Mouse (Mus musculus) myocyte (in vitro differentiated cells): ENCODE data around the gene Hoxd11.

Source experiments
- CEBPB ChIP-seq: IDR thresholded peaks from 2 replicates; pipeline ENCODE4 v1.6.1; 2011; ENCODE audit warnings: mild to moderate bottlenecking, moderate library complexity; ENCODE audit not compliant: poor library complexity, insufficient read depth, severe bottlenecking
- E2F4 ChIP-seq: IDR thresholded peaks from one replicate; pipeline ENCODE4 v1.6.1; 2011; ENCODE audit warnings: mild to moderate bottlenecking, control low read depth, moderate library complexity; ENCODE audit not compliant: insufficient read depth
- MAX ChIP-seq: IDR thresholded peaks from one replicate; pipeline ENCODE4 v1.6.1; 2011; ENCODE audit warnings: low read depth, mild to moderate bottlenecking, control low read depth
- MYOD1 ChIP-seq, 3 experiments: IDR thresholded peaks; one replicate each; pipeline ENCODE4 v1.6.1; 2011; ENCODE audit warnings: control low read depth in 2 of 3, low read depth in 2 of 3, mild to moderate bottlenecking in 2 of 3, moderate library complexity in 1 of 3; ENCODE audit not compliant: insufficient read length in 2 of 3, control insufficient read depth in 1 of 3
- MYOG ChIP-seq, 3 experiments: IDR thresholded peaks; one replicate each; pipeline ENCODE4 v1.6.1; 2011; ENCODE audit warnings: control low read depth in 2 of 3, low read depth in 2 of 3, mild to moderate bottlenecking in 2 of 3; ENCODE audit not compliant: insufficient read length in 2 of 3, control insufficient read depth in 1 of 3, insufficient read depth in 1 of 3
- POLR2A ChIP-seq: IDR thresholded peaks from one replicate; pipeline ENCODE4 v1.6.1; 2011; ENCODE audit warnings: low read depth, mild to moderate bottlenecking, control low read depth, moderate library complexity; ENCODE audit not compliant: insufficient read length
- POLR2AphosphoS2 ChIP-seq: IDR thresholded peaks from one replicate; pipeline ENCODE4 v1.6.1; 2011; ENCODE audit warnings: low read depth, control low read depth; ENCODE audit not compliant: insufficient read length
- TCF3 ChIP-seq: IDR thresholded peaks from one replicate; pipeline ENCODE4 v1.6.1; 2011; ENCODE audit warnings: low read depth, control low read depth; ENCODE audit not compliant: insufficient read length
- USF1 ChIP-seq: IDR thresholded peaks from one replicate; pipeline ENCODE4 v1.6.1; 2011; ENCODE audit warnings: low read depth, mild to moderate bottlenecking, control low read depth, moderate library complexity

GRCm38 (mm10) chr2:74667842-74668357 lies 11.5 kb upstream of the Hoxd11 start, which contains the start of gene Hoxd13:
- no peak for TF ChIP-seq MAX
- TF ChIP-seq TCF3, result no peak
- TF ChIP-seq POLR2AphosphoS2, result no peak
- no peak for TF ChIP-seq POLR2A
- TF ChIP-seq MYOG (IDR thresholded peaks at IDR 0.05; ENCODE audit: control insufficient read depth in 1 of 3, insufficient read depth in 1 of 3, insufficient read length in 2 of 3, low read depth in 2 of 3), result no peak
- TF ChIP-seq E2F4, result no peak
- TF ChIP-seq CEBPB, result no peak
- TF ChIP-seq MYOD1 (IDR thresholded peaks at IDR 0.05; ENCODE audit: control insufficient read depth in 1 of 3, insufficient read length in 2 of 3, low read depth in 2 of 3), result no peak
- no peak for TF ChIP-seq USF1
